Mouse (Mus musculus): ENCODE results near the gene Aars2. TPM values are rescaled to one million over a fixed set of nuclear protein-coding genes. Genes with fewer than 3 reads are reported as not detected.

The Aars2 gene
- polyA plus RNA-seq, 1 experiment from 2014 or later = 11.5 TPM

DNA sequence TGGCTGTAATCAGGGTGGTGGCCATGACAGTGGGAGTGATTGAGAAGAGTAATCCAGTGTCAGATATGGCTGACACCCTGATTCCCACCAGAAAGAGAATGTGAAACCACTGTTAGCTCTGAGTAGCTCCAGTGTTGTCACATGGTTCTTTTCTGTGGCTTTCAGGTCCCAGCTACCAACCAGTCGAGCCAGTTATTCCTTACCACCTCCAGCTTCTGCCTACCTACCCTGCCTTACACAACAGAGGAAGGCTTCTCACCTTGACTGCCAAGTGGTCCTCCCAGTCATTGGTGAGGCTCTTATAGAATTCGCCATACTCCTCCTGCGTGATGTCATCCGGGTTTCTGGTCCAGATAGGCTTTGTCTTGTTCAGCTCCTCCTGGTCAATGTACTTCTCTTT is 63.4 kb downstream of the Aars2 start:
- no peak overlapping the region for H3K4me2 ChIP-seq (ENCODE audit: low read length)
- ATAC-seq (replicated peaks; ENCODE audit: low FRiP score, low read depth) = no peak

More for the DNA sequence above, 63.4 kb downstream of the Aars2 start:
- Histone ChIP-seq H3K4me3 (replicated peaks; ENCODE audit: low read depth, low read length) (no peak overlapping the region), H3K36me3 (ENCODE audit: insufficient read depth, low read length) (peaks cover 61% of the 10 kb centered on the region), H3K9me3 (replicated peaks; ENCODE audit: low read length) (no peaks in the 10 kb centered on the region), H3K27me3 (ENCODE audit: insufficient read depth, low read length) (no peaks in the 10 kb centered on the region), H3K4me1 (replicated peaks; ENCODE audit: insufficient read depth, low read length) (peaks cover 20% of the 10 kb centered on the region), H3K9ac (ENCODE audit: low read depth, low read length) (no peak overlapping the region), H3K27ac (no peak overlapping the region)
- DNase-seq (ENCODE audit: low spot score) = no peak
- WGBS = 85% methylated on average over 4 of the region's 4 CpGs
- TF ChIP-seq CTCF (IDR thresholded peaks at IDR 0.05; ENCODE audit: low read depth) = no peak

Other genes starting within 250 kb of the Aars2 start
- 47.4 and 48.7 TPM in 2 replicates for gene Cdc5l, start 73.1 kb upstream of the Aars2 start, polyA plus RNA-seq (2015; fragmentation: Nextera tagmentation; extraction: Ambion mirVana)
- gene Spats1, start 31.4 kb upstream of the Aars2 start, polyA plus RNA-seq (2015; fragmentation: Nextera tagmentation; extraction: Ambion mirVana) = 0.17 and 0.39 TPM in 2 replicates
- 0.07 and 0.15 TPM in 2 replicates for gene Tcte1, start 16.6 kb downstream of the Aars2 start, polyA plus RNA-seq (2015; fragmentation: Nextera tagmentation; extraction: Ambion mirVana)
- gene Tmem151b, start 42.8 kb downstream of the Aars2 start, polyA plus RNA-seq (2015; fragmentation: Nextera tagmentation; extraction: Ambion mirVana) = 1.5 and 1.8 TPM in 2 replicates
- gene Nfkbie, start 48.9 kb downstream of the Aars2 start, polyA plus RNA-seq (2015; fragmentation: Nextera tagmentation; extraction: Ambion mirVana) = 4.8 and 5.1 TPM in 2 replicates
- gene Slc35b2, start 57.0 kb downstream of the Aars2 start, polyA plus RNA-seq (2015; fragmentation: Nextera tagmentation; extraction: Ambion mirVana) = 131 and 138 TPM in 2 replicates
- 1,330 and 1,432 TPM in 2 replicates for gene Hsp90ab1, start 66.4 kb downstream of the Aars2 start, polyA plus RNA-seq (2015; fragmentation: Nextera tagmentation; extraction: Ambion mirVana)
- 93.6 and 101 TPM in 2 replicates for gene Slc29a1, start 92.8 kb downstream of the Aars2 start, polyA plus RNA-seq (2015; fragmentation: Nextera tagmentation; extraction: Ambion mirVana)
- 16.7 and 18.4 TPM in 2 replicates for gene Mymx, start 95.3 kb downstream of the Aars2 start, polyA plus RNA-seq (2015; fragmentation: Nextera tagmentation; extraction: Ambion mirVana)
- 0.17 TPM in 1 of 2 replicates, not detected in the other for gene Capn11, start 152.5 kb downstream of the Aars2 start, polyA plus RNA-seq (2015; fragmentation: Nextera tagmentation; extraction: Ambion mirVana)
- 148 and 160 TPM in 2 replicates for gene Mrpl14, start 179.5 kb downstream of the Aars2 start, polyA plus RNA-seq (2015; fragmentation: Nextera tagmentation; extraction: Ambion mirVana)
- gene Tmem63b, start 180.1 kb downstream of the Aars2 start, polyA plus RNA-seq (2015; fragmentation: Nextera tagmentation; extraction: Ambion mirVana) = 29.6 and 32.7 TPM in 2 replicates
- 0.66 TPM in 1 of 2 replicates, not detected in the other for gene 1600014C23Rik, start 227.0 kb downstream of the Aars2 start, polyA plus RNA-seq (2015; fragmentation: Nextera tagmentation; extraction: Ambion mirVana)